Mouse (Mus musculus) heart, adult 8-10 months (tissue): Measurements from ENCODE around the gene Fam186b. TPM values are rescaled to one million over a fixed set of nuclear protein-coding genes. Genes with fewer than 3 reads are reported as not detected.
A peak's percentile ranks its signal among the peaks of the same experiment; 100 is the strongest.
"Not testable (repeated sequence)": the region's sequence is repeated elsewhere in the genome, so short reads cannot be mapped to it uniquely, and the experiment has no call there.

Source experiments
- DNase-seq: peaks from one replicate; pipeline ENCODE4 v3.0.0; 2022; ENCODE audit warnings: low spot score
- total RNA-seq, 4 experiments: library from RNA; stranded (reverse); gene quantifications; 2 replicates each; pipeline ENCODE4 v1.2.4; 2022

Fam186b gene
- total RNA-seq, 4 experiments from 2014 or later = 0.56 TPM; not detected in 3

GRCm38 (mm10) chr15:99259730-99260252 is 35.9 kb downstream of the Fam186b start:
- DNase-seq = peak; percentile 57

DNA sequence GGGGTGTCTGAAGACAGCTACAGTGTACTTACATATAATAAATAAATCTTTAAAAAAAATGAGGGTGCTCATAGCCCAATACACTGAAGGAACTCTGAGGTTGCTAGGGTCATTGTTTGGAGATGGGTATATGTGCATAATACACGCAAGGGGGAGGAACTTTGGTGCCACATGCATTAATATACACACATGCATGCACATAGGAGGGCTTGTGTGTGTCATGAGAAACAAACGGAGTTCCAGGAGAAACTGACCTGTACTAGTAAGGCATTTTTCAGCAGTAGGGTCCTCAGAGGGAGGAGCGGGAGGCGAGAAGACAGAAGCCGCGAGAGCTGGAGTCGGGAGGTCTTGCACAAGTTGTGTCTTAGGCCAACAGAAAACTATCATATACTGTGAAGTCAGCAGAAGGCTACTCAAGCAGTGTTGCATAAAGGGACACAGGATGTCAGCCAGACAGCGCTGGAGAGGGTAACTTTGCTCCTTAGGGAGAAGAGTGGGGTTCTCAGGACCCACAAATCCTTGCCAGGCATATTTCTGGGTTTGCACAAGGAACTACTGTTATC is 36.4 kb downstream of the Fam186b start:
- DNase-seq = no peak

- DNase-seq = no peak
Measured at GRCm38 (mm10) chr15:99255241-99255749, 40.4 kb downstream of the Fam186b start.

DNA sequence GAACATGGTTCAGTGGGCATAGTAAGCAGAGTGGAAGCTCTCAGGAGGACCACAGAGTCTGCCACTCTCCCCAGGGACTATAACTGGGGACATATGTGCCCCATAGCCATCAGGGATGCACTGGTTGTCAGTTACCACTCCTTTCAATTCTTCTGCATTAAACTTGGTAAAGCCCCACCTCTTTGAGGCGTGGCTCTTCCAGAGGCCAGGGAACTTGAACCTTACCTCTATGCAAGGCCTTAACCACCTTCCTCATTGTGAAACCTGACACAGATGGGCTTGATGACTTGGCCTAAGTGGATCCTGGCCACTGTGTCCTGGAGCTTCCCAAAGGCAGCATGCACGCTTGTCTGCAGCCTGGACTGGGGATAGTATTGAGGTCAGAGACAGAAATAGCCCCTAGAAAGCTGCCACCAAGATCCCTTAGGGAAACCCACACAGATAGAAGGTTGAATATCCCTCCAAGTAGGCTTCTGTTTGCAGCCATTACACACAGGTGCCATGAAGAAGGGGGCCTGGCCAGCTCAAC is 41.1 kb downstream of the Fam186b start:
- no peak for DNase-seq

DNA sequence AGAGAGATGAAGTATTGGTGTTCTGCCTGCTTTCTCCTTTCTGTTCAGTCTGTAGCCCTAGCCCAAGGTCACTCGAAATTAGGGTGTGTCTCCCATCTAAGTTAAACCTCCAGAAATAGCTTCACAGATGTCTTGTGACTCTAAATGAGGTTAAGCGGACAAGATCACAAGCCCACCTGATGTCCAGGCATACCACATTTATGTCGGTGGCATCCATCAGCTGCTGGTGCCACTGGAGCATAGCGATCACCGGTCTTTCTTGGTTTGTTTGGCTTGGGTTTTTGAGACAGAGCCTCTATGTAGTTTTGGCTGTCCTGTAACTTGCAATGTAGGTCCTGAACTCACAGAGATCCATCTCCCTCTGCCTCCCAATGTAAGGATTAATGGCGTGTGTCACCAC is 41.9 kb downstream of the Fam186b start:
- no peak for DNase-seq

DNA sequence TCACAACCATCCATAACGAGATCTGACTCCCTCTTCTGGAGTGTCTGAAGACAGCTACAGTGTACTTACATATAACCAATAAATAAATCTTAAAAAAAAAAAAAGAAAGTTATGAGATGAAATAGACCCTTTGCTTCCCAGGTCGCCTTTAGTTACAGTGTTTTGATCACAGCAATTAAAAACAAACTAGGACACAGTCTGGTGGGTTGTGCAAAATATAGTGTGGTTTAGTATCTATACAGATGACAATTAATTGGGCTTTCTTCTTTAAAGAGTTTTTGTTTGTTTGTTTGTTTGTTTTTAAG is 42.6 kb downstream of the Fam186b start:
- not testable (repeated sequence) for DNase-seq

GRCm38 (mm10) chr15:99252381-99253174 is 43.1 kb downstream of the Fam186b start:
- DNase-seq = no peak

DNA sequence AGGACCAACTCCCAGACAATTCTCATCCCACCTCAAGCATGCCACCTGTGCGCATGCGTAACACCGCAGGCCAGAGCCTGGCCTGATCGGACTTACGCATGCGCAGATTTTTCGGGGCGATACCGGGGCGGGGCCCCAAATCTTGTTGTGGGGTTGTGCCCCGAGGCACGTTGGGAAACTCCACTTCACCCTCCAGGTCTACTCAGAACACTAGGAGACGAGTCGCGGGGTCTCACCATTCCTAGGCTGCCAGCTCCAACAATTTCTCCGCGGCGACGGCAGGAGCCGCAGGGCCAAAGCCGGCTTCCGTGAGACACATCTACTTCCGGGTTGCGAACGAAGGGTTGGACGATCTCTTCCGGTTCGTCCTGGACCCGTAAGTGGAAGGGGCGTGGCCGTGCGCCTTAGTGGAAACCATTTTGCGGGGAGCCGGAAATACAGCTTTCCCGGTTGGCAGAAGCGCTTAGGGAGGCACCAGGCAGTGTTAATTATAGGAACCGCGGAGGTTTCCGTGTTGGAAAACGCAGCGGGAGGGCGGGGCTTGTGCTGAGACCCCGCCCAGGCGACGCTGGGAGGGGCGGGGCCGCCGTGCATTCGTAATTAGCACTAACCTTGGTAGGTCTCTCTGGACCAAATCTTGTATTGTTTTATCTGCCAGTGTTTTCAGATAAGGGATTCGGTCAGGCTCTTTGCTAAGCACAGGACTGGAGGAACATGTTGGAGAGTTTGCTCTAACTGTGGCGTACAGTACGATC is 43.9 kb downstream of the Fam186b start, which contains the start of gene Mcrs1:
Gene Mcrs1, minus strand, starts transcription at position 336 of the 755 bp plus-strand sequence.
- peak; percentile 99 for DNase-seq

DNA sequence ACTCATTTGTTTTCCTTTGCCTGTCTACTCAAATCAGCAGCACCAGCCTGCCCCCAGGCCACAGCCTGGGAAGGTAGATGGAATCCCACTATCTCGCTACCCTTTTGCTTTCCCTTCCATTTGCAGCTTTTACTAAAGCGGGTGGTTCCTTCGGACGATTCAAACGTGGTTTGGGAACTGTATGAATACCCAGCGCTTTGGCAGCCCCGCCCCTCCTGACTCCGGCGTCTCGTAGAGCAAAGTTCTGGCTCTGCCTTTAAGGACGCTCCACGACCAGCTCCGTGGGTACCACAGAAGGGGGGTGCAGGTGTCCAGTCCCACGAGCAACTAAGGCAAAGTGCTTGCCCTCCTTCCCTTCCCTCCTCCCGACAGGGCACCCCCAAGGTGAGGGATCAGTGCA is 44.6 kb downstream of the Fam186b start:
- DNase-seq = not testable (repeated sequence)

DNA sequence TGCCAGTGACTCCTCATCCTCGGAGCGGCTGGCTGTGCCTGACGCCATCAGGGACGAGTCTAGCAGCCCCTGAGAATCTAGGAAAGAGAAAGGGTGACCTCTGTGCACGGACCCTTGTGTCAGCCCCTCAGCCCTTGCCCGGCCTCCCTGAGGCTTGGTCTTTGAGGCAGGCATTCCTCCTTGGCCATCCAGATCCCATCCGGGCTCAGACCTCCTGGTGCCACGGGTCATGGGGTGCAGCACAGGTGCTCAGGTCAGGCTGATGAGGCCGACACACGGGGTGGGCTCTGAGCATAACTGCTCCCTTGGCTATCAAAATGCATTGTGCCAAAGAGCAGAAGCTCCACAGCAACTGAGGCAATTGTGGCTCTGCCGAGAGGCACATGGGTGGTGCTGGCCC is 45.8 kb downstream of the Fam186b start:
- no peak for DNase-seq

- DNase-seq = peak; percentile 59
Measured at GRCm38 (mm10) chr15:99248972-99249371, 46.7 kb downstream of the Fam186b start.

DNA sequence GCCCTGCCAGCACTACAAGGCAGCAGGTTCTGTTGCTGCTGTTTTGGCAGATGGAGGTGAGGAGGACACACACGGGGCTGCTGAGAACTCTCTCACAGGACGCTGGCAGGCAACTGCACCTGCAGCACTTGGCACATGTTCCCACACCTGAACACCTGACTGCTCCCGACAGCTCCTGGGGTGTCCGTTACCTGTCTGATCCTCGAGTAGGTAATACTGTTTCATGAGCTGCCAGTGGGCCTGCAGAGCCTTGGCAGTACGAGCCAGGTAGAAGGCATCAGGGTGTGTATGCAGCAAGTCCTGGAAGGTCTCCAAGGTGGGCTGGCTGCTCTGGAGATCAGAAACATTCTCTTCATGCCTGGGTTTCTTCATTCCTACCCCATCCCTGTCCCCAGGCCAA is 49.0 kb downstream of the Fam186b start:
- not testable (repeated sequence) for DNase-seq

GRCm38 (mm10) chr15:99242045-99242444 is 53.6 kb downstream of the Fam186b start:
- no peak for DNase-seq

DNA sequence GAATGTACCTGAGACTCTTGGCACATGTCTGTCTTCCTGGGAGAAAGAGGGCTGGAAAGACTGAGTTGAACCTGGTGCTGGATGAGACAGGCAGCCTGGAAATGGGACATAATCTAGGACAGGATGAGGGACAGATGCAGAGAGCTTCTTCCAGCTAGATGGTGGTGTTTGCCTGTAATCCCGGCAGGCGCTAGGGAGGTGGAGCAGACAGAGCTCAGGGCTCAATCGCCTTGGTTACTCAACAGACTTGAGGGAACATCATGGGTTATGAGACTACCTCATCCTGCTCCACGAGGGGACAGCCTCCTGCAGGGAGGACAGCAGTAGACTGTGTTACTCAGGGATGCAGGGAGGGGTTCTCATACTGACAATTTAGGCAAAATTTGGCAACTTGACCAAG is 54.4 kb downstream of the Fam186b start:
- DNase-seq = no peak

- no peak for DNase-seq
Measured at GRCm38 (mm10) chr15:99240129-99240528, 55.6 kb downstream of the Fam186b start.

DNA sequence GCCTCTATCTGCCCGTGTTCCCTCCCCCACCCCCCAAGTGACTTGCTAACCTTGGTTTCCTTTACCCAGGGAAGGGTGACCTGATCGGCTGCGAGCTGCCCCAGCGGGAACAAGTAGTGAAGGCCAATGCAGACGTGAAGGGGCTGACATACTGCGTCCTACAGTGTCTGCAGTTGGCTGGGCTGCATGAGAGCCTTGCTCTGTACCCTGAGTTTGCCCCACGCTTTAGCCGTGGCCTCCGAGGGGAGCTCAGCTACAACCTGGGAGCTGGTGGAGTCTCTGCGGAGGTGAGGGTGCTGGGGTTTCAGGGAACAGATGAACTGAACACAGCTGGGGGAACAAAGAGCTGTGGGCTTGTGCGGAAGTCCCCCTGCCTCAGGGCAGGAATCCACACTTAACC is 57.7 kb downstream of the Fam186b start:
- no peak for DNase-seq

- DNase-seq = no peak
Measured at GRCm38 (mm10) chr15:99234326-99235010, 61.2 kb downstream of the Fam186b start.

DNA sequence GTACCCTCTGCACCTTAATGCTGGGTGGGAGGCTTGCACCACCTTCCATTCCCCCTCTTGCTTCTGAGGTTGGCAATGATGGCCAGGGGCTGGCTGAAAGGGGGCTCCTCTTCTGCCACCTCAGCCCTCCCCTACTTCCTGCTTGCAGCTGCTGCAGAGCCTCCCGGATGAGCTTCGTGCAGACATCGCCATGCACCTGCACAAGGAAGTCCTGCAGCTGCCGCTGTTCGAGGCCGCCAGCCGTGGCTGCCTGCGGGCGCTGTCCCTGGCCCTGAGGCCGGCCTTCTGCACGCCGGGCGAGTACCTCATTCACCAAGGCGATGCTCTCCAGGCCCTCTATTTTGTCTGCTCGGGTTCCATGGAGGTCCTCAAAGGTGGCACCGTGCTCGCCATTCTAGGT is 62.0 kb downstream of the Fam186b start:
- DNase-seq = no peak

DNA sequence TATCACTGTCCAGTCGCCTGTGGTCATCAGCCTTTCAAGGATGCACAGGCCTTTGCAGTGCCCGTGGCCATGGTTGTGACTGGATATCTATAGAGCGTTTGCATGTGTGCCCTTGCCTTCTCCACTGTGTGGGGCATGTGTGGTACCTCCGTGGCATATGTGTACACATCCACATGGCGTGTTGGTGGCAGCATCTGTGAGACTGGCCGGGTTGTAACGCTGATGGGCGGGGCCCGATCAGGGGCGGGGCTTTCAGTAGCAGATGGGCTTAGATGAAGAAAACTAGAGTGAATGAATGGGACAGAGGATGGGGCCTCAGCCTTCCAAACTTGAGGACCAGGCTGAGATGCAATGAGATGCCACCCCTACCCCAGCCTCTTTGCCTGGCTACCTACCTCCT is 63.7 kb downstream of the Fam186b start:
- DNase-seq = no peak

- DNase-seq = no peak
Measured at GRCm38 (mm10) chr15:99226090-99226489, 69.6 kb downstream of the Fam186b start.

DNA sequence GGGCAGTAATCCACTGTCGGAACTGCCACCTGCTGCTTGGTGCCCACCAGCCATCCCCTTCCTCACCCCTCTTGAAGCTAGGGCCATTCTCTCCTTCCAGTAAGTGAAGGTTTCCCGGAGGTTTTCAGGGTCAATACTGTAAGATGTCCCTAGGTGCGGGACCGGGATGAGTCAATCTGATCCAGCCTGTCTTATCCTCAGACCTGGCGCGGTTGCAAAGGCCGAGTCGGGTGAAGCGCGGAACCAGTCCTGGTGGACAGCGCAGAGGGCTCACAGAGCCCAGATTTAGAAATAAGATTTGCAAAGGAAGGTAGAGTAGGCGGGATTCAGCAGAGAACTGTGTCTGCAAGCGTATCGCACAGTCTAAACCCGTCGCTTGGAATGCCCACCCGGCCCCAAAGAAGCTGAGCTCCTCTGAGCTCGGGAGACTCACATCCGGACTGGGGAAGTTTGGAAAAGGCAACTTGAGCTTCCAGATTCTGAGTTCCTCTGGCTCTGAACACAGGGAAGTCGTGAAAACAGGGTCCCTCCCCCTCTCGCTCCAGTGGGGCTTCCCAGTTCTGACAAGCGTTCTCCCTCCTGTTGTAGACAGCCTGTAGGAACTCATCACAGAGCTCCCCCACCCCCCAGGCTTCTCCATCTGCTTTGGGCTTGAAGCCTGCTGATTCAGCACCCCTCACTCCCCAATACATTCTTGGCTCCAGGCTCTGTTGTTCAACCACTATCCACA is 70.4 kb downstream of the Fam186b start:
- DNase-seq = no peak
